Mouse (Mus musculus) layer of hippocampus, adult 9-10 months (tissue): Measurements from ENCODE around the gene Brf1.

Experiments
- DNase-seq: peaks from one replicate; pipeline ENCODE4 v3.0.0; 2022; ENCODE audit warnings: low spot score

Gene Brf1

DNA sequence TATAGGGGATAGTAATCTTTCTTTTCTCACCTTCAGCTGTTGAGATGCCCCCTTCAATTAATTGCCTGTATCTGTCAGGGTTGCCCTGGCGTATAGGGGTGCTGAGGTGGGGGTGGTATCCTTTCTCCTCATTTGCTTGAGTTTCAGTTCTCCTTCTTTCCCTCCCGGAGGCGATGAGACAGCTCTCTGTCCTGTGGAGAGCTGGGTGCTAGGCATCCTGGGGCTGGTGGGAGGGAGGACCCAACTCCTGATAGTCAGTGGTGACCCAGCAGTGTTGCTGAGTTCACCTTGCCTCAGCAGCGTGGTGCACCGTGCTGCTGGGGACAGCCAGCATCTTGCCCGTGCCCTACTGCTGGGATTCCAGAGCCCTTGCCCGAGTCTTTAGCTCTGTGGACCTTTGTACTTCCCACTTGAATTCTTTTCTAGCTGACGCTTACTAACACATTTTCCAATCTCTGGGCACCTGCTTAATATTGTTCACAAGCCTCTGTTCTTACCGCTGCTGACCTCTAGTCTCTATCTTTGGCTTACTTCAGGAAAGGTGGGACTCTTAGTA is 17.0 kb upstream of the Brf1 start:
- no peak for DNase-seq

DNA sequence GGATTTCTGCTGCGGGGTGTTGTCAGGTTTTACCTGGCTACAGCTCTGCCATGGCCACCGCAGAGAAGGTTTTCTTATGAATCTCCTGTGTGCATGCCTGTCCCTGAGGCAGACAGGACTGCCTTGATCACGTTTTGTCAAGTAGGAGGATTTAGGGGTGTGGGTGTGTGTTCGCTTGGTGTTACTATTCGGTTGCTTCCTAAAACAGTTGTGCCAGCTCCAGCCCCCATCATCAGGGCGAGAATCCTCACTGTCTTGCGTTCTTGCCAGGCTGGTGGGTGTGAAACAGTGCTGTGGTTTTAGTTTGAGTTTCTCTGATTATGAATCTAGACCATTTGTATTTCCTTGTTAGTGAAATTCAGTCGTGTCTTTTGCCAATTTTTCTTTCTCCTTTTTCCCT is 16.5 kb upstream of the Brf1 start:
- DNase-seq: no peak

DNA sequence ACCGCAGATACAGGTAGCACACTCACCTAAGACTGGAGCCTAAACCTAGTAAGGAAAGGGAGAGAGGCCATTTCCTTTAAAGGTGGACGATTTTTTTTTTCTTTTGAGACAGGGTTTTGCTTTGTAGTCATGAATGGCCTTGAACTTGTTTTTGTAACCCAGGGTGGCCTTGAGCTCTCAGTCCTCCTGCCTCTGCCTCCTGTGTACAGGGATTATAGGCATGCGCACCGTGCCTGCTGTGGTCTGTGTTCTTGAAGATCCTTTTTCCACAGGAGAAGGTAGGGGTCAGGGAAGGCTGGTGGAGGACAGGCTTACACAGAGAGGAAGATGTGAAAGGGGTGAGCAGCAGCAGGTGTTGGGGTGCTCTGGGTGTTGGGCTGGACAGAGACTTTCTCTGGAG is 15.5 kb upstream of the Brf1 start:
- no peak for DNase-seq

DNA sequence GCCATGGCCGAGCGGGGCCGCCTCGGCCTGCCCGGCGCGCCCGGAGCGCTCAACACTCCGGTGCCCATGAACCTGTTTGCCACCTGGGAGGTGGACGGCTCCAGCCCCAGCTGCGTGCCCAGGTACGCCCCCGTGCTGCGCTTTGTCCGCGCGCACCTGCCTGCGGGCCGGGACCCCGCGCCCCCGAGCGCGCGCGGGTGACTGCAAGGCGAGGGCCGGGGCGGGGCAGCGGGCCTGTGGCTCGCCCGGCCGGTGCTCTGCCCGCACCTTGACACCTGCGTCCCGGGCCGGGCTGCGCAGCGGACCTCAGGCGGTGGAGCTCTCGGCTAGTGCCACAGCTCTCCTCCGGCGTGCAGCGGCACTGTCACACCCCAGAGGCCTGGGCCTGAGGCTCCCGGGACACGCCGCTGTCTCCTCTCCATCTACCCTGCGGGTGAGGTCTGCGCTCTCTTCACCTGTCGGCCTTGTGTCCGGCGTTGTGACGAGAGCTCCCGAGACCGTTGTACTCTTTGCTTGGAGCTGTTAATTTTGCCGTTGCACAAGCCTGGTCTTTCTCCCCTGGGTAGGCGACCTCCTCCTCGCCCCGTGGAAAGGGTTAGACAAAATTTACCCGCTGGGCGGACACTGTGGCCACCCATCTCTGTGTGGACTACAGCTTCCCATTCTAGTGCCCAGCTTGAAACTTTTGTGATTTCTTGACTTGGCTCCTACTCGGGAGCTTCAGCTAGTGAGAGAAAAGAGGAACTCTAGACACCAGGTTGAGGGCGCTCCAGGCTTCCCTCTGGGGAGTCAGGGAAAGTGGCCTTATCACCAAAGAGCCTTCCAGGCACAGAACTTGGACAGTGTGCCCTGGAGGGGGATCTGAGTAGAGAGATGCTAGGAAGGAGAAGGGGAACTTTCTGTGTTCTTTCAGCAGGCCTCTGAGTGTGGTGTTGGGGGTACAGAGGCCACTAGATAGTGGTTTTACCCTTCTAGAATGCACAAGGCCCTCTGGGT is 14.4 kb upstream of the Brf1 start:
- DNase-seq: no peak

DNA sequence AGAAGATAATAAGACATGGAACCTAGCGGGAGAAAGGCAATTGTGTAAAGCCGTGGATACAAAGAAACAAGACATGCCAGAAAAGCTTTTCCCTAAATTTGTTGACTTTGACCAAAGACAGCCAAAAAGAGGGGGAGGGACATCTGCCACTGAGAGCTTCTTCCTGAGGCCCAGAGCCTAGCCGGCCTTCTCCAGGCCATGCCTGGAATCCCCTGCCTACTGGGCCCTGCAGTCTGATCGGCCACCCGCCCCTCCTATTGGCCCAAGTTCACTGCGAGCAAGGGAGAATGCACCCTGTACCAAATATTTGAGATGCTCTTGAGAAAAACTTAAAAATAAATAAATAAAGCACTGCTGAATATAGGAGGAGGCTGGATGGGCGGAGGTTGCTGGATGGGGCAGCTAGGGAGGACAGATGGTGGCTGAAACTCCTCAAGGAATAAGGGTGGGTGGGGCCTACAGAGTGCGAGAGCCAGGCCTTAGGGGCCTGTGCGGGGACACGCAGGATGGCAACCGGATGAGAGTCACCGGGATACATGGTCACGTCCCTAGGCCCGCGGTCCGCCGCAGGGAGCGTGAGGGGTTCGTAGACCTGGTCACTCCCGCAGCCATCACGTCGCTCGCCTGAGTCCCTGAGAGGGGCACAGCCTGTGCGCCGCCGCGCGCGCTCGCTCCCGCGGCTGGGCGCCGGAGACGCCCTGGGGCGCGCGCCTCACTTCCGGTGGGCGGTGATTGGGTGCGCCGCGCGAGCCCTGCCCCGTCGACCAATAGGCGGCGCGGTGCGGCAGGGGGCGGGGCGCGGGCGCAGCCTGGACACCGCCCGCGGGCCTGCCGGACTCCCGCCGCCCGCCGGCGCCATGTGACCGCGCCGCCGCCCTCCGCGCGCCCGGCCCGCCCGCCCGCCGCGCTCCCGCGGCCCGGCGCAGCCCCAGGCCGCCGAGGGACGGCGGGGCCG is 13.4 kb upstream of the Brf1 start, which contains the start of gene Pacs2:
TSS of gene Pacs2 (plus strand) at position 905 of the 955 bp plus-strand sequence.
- no peak for DNase-seq

DNA sequence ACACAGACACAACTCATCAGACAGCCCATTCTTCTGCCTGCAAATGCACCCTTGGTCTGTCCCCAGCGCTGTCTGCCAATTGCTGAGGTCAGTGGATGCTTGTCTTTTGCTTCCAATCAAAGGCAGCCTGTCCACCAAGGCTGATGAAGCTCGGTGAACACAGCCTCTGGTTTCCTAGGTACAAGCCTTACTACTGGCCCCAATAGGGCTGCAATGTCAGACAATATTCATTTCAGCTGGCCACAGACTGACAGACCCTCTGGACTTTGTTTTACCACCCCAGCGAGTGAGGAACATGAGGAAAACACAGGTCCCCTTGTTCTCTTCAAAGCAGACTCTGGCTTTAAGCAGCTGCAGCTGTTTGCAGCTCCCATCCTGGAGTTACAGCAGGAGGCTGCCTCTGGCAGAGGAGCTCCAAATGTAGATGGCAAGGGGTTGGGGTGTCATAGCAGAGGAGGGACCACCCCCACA is 12.6 kb upstream of the Brf1 start:
- DNase-seq: no peak

DNA sequence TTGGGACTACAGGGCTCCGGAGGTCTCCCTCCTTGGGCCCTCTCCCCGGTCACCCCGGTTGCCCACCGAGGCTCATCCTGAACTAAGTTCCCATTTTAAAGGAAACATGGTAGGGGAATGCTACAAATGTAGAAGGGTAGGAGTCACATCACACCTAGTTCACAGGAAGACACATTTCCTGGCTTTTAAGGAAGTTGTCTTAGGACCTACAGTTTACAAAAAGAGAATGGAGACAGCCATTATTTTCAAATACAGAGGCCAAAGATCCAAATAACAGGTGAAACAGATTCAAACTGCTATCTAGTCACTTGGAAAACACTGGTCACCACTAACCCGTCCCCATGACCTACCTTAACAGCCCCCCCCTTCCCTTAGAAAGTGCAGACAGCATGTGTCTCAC is 11.9 kb upstream of the Brf1 start:
- no peak for DNase-seq

DNA sequence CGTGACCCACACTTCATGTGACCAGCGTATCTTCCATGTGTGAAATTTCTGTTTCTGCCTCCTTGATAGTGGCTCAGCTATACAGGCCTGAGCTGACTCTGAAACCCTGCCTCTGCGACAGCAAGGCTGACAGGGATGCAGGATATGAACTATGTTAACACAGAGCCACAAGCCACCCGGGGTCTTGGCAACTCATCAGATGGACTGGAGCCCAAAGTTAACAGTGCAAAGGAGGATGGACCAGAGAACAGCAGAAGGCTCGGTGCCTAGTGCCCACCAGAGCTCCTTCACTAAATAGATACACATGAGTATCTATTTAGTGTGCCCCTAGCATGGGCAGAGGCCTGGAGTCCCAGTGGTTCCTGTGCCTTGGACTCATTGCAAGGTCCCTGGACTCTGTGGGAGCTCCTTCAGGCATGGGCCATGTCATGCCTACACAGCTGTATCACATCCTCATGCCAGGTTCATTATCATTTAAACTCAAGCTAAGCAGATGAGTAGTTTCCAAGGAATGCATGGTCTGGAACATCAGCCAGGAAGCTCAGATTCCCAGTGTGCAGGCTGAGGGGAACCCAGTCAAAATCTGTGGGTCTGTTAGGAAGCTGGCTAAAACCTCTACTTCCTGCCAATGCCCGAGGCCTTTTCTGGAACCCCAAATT is 11.3 kb upstream of the Brf1 start:
- no peak for DNase-seq

DNA sequence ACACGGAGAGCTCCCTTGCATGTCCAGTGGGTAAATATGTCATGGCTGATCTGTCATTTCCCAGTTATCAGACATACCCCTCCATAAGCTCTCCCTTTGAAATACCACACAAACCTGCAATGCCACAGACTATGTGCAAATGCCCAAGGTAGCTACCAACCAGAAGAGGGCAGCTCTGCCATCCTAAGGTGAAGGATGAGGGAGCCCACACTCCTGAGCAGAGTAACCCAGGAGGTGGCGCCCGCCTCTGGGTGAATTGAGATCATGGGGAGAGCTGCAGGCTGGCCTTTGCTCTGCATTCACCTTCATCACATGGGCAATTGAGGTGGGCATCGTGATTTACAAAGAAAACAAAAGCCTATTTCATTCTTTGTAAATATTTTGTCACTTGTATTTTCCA is 4.5 kb upstream of the Brf1 start:
- no peak for DNase-seq

DNA sequence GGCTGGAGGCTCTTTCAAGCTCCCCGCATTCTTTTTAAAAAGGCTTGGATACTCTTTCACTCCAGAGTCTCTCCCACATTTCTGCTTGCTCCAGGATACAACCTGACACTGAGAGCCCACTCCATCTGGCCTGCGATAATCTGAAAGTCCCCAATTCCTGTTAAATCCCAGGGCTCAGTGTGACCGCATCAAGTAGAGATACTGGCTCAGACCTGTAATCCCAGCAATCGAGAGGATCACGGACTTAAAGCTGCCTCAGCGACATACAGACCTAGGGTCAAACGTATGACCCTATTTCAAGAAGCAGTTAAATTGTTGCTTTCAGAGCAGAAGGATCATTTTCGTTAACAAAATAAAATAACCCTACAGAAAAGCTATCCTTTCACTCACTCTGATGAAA is 3.5 kb upstream of the Brf1 start:
- DNase-seq: no peak

DNA sequence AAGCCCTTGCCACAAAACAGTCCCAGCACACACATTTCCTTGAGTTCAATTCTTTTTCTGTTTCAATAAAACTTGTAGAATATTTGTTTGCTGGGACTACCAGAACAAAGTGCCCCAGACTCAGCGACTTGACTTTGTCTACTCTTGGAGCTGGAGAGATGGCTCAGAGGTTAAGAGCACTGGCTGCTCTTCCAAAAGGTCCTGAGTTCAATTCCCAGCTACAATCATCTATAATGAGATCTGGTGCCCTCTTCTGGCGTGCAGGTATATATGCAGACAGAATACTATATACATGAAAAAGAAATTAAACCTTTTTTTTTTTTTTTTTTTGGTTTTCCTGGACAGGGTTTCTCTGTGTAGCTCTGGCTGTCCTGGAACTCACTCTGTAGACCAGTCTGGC is 2.2 kb upstream of the Brf1 start:
- DNase-seq: no peak

DNA sequence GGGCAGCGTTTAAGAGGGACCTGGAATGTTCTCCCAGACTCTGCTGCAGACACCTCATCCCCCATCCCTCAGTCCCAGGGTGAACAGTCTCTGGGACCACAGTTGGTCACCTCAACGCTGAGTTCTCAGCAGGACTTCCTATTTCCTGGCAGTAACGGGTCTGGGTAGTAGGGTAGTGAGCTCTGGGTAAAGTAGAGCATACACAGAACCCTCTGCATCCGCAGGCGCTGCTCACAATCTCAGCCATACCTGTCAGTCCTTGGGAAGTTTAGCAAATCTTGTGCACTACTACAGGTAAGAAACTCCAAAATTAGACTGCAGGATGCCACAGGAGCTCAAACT is 600 bp upstream of the Brf1 start:
- DNase-seq: no peak

DNA sequence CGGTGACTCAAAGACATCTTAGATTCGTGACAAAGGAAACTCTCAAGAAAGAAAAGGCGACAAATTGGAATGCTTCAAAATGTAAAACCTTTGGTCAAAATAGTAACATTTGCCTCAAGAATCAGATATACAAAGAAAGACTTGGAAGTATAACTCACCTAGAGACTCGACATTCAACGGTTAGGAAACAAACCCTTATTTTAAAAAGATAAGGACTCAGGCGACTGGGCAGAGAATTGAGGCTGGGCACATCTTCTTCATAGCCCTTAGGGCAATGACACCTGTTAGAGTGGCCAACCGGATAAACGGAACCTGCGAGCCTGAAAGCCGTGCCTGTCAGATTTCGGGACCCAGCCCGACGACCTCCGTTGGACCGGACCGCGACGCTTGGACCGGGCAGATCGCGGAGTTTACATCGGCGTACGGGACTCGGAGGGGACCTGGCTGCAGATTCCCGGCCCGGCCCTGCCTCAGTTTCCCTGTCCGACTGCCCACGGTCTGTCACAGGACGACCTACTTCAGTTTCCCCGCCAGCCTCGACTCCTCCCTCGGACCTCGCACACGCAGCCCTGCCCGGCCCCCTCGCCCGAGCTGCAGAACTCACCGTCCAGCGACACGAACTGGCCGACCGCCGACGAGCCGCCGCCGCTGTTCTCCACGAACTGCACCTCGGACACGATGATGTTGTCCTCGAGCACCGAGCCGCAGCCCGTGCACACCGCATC is 773 bp downstream of the Brf1 start:
- no peak for DNase-seq

DNA sequence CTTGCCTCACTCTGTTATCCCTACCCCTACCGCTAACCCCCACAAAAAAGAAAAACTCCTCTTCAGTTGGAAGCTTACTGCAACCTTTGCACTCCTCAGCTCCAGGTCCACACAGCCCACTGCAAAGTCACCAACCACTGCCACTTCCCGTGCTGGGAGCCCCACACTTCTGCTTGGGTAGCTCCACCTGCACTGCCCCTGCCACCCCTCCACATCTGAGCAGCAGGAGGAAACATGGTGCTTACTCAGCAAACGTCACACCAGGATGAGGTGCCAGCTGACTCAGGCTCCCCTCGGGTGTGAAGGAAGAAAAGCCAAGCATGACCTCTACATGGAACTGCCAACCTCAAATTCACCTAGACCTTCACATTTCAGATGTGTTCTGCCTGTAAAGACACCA is 6.4 kb downstream of the Brf1 start:
- no peak for DNase-seq

DNA sequence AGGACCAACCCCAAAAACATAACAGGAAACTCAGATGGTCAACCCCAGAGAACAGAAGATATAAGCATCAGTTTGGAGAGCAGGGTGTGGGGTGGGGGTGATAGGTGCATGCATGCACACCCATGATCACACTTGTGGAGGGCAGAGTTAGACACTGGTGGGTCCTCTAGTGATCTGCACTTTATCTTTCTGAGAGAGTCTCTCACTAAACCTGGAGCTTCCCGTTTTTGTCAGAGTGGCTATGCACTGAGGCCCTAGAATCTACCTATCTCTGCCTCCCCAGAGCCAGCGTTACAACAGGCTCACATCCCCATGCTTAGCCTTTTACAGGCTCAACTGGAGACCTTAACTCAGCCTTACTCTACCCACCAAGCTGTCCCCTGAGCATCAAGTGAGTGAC is 9.1 kb downstream of the Brf1 start:
- DNase-seq: no peak

DNA sequence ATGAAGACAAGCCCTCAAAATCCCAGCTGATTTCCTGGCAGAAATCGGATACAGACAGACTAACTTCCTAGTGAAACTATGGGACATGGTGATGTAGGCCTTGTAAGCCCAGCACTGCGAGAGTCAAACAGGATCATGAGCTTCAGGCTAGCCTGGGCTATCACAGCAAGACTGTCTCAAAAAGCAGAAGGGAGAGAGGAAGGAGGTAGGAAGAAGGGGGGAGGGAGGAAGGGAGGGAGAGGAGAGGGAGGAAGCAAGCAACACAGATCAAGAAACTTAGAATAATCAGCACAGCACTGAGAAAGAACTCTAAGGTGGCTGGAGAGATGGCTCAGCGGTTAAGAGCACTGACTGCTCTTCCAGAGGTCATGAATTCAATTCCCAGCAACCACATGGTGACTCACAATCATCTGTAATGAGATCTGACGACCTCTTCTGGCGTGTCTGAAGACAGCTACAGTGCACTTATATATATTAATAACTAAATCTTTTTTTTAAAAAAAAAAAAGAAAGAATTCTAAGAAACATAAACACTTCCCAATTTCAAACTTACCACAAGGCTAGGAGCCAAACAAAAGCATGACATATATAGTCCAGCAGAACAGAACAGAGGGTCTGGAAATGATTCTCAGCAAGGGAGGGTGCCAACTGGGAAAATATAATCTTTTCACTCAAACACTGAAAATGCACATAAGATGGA is 9.6 kb downstream of the Brf1 start:
- no peak for DNase-seq

DNA sequence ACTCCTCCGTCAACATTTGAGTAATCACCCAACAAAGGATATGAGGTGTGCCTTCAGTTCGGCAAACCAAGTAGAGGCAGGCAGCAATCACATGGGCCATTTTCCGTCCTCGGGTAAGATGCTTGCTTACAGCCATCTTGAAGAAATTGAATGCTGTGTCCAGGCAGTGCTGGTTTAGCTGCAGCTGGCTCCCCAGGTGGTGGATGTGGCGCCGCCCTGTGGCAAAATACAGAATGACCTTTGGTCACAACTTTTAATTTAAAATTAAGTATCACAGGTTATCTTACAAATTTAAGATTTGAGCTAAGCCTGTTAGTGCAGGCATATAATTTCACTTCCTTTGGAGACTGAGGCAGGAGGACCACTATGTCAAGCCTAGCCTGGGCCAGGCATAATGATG is 12.6 kb downstream of the Brf1 start:
- DNase-seq: no peak

DNA sequence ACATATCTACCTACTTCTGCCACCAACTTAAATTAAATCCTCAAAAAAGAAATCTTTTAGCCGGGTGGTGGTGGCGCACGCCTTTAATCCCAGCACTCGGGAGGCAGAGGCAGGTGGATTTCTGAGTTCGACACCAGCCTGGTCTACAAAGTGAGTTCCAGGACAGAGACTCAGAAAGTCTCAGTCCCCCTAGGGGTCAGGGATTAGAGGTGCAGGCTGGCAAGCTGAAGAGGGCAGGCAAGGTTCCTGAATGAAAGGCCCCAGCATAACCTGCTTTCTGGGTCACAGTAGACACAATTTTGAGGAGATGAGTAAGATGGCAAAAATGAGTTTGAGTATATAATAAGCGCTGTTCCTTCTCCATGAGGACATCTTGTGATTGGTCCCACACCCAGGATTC is 15.2 kb downstream of the Brf1 start:
- DNase-seq: no peak

DNA sequence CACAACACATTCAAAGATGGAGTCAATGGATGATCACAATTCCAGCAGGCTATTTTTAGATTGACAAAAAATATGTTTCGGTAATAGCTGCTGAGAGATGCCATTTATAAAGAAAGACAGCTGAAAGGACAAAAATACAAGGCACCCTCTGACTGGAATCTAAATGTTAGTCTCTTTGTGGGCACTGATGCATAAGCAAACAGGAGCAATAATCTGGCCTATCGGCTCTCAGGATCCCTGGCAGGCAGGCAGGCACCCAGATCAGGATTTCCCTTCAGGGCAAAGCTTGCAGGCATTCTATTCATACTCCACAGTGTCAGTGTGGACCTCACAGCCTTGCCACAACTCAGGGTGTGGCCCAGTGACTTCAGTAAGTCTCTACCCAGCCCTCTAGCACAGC is 18.5 kb downstream of the Brf1 start:
- no peak for DNase-seq

DNA sequence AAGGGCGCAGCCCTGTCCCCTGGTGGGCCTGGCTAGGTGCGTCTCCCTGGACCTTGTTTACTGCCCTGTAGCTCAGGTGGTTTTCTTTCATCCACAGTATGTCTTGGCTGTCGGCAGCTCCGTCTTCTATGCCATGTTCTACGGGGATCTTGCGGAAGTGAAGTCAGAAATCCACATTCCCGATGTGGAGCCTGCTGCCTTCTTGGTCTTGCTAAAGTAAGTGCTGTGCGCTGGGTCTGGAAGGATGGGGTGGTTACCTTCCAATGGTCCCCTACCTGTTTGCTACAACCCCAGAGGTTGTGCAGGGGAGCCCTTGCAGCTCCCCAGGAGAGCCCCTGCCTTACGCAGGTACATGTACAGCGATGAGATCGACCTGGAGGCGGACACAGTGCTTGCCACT is 23.3 kb downstream of the Brf1 start:
- no peak for DNase-seq
